Mouse (Mus musculus): ENCODE results near the gene Bicd1.

GRCm38 (mm10) chr6:149457324-149457723 lies 48.6 kb downstream of the Bicd1 start:
- TF ChIP-seq CTCF (IDR thresholded peaks at IDR 0.05; ENCODE audit: borderline replicate concordance, insufficient read depth, low read depth, low read length) (no peak), POLR2A (IDR thresholded peaks at IDR 0.05; ENCODE audit: borderline replicate concordance, insufficient read depth, low read length) (no peak)
